Mouse (Mus musculus): ENCODE measurements at regions not wholly inside any gene's neighbourhood (a gene's known extent, or its start where the extent isn't known, plus 50 kb on each side); places are given as distances from the start of the nearest gene placed in this dataset.

- TF ChIP-seq CTCF (IDR thresholded peaks at IDR 0.05): no peak
- POLR2A ChIA-PET: no interaction called here
- in situ Hi-C loops (cut with MboI; ENCODE audit: low pct_unique_long_range_greater_than_20kb): no loop called here
- DNase-seq (ENCODE audit: low read depth, low spot score): no peak
- CTCF ChIA-PET: interaction anchor here (1.0 kb wide), 1 partner anchor 15 kb away, joined by 3 read pairs; no protein-coding TSS in a partner anchor
- no peak for ATAC-seq
- peaks cover 4% of the 10 kb centered on the region for H3K27me3 ChIP-seq
These were observed 649.3 kb upstream of the Arrdc4 start for GRCm38 (mm10) chr7:69398299-69398698.

- TF ChIP-seq CTCF (IDR thresholded peaks at IDR 0.05): no peak
- ATAC-seq: no peak
- ChIA-PET CTCF (no interaction called here), POLR2A (no interaction called here)
- in situ Hi-C loops (cut with MboI; ENCODE audit: low pct_unique_long_range_greater_than_20kb): no loop called here
- DNase-seq (ENCODE audit: low read depth, low spot score): no peak
- H3K27me3 ChIP-seq: peaks cover 4% of the 10 kb centered on the region
These were observed 647.8 kb upstream of the Arrdc4 start for GRCm38 (mm10) chr7:69396868-69397267.
